Mouse (Mus musculus) CH12.LX (cell line): ENCODE measurements around the gene Lingo3. TPM values are rescaled to one million over a fixed set of nuclear protein-coding genes. Genes with fewer than 3 reads are reported as not detected.

Experiments
- DNase-seq: peaks from one replicate; pipeline ENCODE4 v3.0.0-alpha.2; 2013; ENCODE audit errors: extremely low read depth
- H3K27ac ChIP-seq: 2 replicates; pipeline ENCODE4 v1.5.1; 2012; ENCODE audit warnings: low read depth, mild to moderate bottlenecking, control low read depth, moderate library complexity; ENCODE audit not compliant: insufficient read depth
- H3K27me3 ChIP-seq: replicated peaks from 2 replicates; pipeline ENCODE3; 2012; ENCODE audit warnings: inconsistent platforms
- H3K36me3 ChIP-seq, 2 experiments: replicated peaks in 1 of 2; 2 replicates each; pipeline versions ENCODE3 to v1.6.1; 2012; ENCODE audit warnings: inconsistent platforms in 1 of 2, low read length in 1 of 2, mild to moderate bottlenecking in 1 of 2, mixed read lengths in 1 of 2, moderate library complexity in 1 of 2; ENCODE audit not compliant: control insufficient read depth in 1 of 2, insufficient read depth in 1 of 2
- H3K4me1 ChIP-seq, 2 experiments: 2 replicates each; pipeline ENCODE4 v1.6.1; 2012; ENCODE audit warnings: inconsistent platforms in 1 of 2, moderate library complexity in 1 of 2; ENCODE audit not compliant: insufficient read depth in 2 of 2, control insufficient read depth in 1 of 2
- H3K4me2 ChIP-seq: 2 replicates; pipeline ENCODE4 v1.6.1; 2012; ENCODE audit warnings: low read depth, mild to moderate bottlenecking, control low read depth; ENCODE audit not compliant: poor library complexity, insufficient read depth, severe bottlenecking
- H3K4me3 ChIP-seq, 3 experiments: fragments of 150-350 bp in 1 of 3; sonication (generic) in 1 of 3; replicated peaks in 1 of 3; 2 replicates each; pipeline versions ENCODE3 to v1.5.1; 2011 to 2012; ENCODE audit warnings: low read depth in 2 of 3, low read length in 2 of 3, mild to moderate bottlenecking in 2 of 3, moderate library complexity in 2 of 3, control low read depth in 1 of 3, improper control_type of control experiment in 1 of 3, inconsistent platforms in 1 of 3, mixed read lengths in 1 of 3; ENCODE audit not compliant: poor library complexity in 1 of 3
- H3K79me2 ChIP-seq: replicated peaks from 2 replicates; pipeline ENCODE4 v1.6.1; 2012; ENCODE audit warnings: mild to moderate bottlenecking, moderate library complexity; ENCODE audit not compliant: control insufficient read depth, poor library complexity, insufficient read depth, severe bottlenecking; ENCODE audit errors: extremely low read depth
- H3K9ac ChIP-seq: 2 replicates; pipeline ENCODE4 v1.6.1; 2012; ENCODE audit warnings: low read depth, mild to moderate bottlenecking, control low read depth, moderate library complexity; ENCODE audit not compliant: insufficient read depth
- H3K9me3 ChIP-seq: replicated peaks from 2 replicates; pipeline ENCODE3; 2012; ENCODE audit warnings: low read length, inconsistent platforms, mixed read lengths
- BHLHE40 ChIP-seq: IDR thresholded peaks from 2 replicates; pipeline ENCODE4 v1.6.1; 2011; ENCODE audit warnings: mild to moderate bottlenecking, low read depth, low read length, improper control_type of control experiment
- CHD1 ChIP-seq: IDR thresholded peaks from 2 replicates; pipeline ENCODE4 v1.6.1; 2012; ENCODE audit warnings: low read depth, low read length, improper control_type of control experiment, inconsistent platforms
- E2F4 ChIP-seq: IDR thresholded peaks from 2 replicates; pipeline ENCODE4 v1.6.1; 2011; ENCODE audit warnings: low read depth, low read length, improper control_type of control experiment; ENCODE audit not compliant: insufficient replicate concordance
- GABPA ChIP-seq: IDR thresholded peaks from 2 replicates; pipeline ENCODE4 v1.6.1; 2012; ENCODE audit warnings: low read depth, low read length, improper control_type of control experiment, inconsistent platforms; ENCODE audit not compliant: insufficient replicate concordance
- HCFC1 ChIP-seq: IDR thresholded peaks from 2 replicates; pipeline ENCODE4 v1.6.1; 2012; ENCODE audit warnings: low read depth, mild to moderate bottlenecking, inconsistent platforms, low read length, improper control_type of control experiment
- JUN ChIP-seq: IDR thresholded peaks from 2 replicates; pipeline ENCODE4 v1.6.1; 2011; ENCODE audit warnings: low read depth, mild to moderate bottlenecking, low read length, improper control_type of control experiment, moderate library complexity; ENCODE audit not compliant: insufficient read depth
- KAT2A ChIP-seq: IDR thresholded peaks from 2 replicates; pipeline ENCODE4 v1.6.1; 2012; ENCODE audit warnings: low read length, improper control_type of control experiment, inconsistent platforms; ENCODE audit not compliant: insufficient replicate concordance
- MAFK ChIP-seq: IDR thresholded peaks from 2 replicates; pipeline ENCODE4 v1.6.1; 2011; ENCODE audit warnings: low read length, improper control_type of control experiment; ENCODE audit not compliant: insufficient replicate concordance
- MAX ChIP-seq: IDR thresholded peaks from 2 replicates; pipeline ENCODE4 v1.6.1; 2011; ENCODE audit warnings: low read length, improper control_type of control experiment
- MEF2A ChIP-seq: IDR thresholded peaks from 2 replicates; pipeline ENCODE4 v1.6.1; 2014; ENCODE audit warnings: low read depth, mild to moderate bottlenecking, inconsistent platforms, low read length, improper control_type of control experiment, borderline replicate concordance
- MXI1 ChIP-seq: IDR thresholded peaks from 2 replicates; pipeline ENCODE4 v1.6.1; 2011; ENCODE audit warnings: mild to moderate bottlenecking, low read depth, low read length, improper control_type of control experiment
- MYC ChIP-seq: IDR thresholded peaks from 2 replicates; pipeline ENCODE4 v1.6.1; 2011; ENCODE audit warnings: low read depth, mild to moderate bottlenecking, improper control_type of control experiment, low read length
- NELFE ChIP-seq: IDR thresholded peaks from 2 replicates; pipeline ENCODE4 v1.6.1; 2011; ENCODE audit warnings: low read depth, low read length, improper control_type of control experiment
- POLR2AphosphoS2 ChIP-seq: IDR thresholded peaks from 2 replicates; pipeline ENCODE4 v1.6.1; 2011; ENCODE audit warnings: low read depth, low read length, improper control_type of control experiment
- RAD21 ChIP-seq: IDR thresholded peaks from 2 replicates; pipeline ENCODE4 v1.6.1; 2011; ENCODE audit warnings: low read depth, mild to moderate bottlenecking, low read length, improper control_type of control experiment, moderate library complexity
- RCOR1 ChIP-seq: conservative IDR thresholded peaks from 2 replicates; pipeline ENCODE4 v1.6.1; 2012; ENCODE audit warnings: low read depth, mild to moderate bottlenecking, inconsistent platforms, low read length, improper control_type of control experiment
- SIN3A ChIP-seq: IDR thresholded peaks from 2 replicates; pipeline ENCODE4 v1.6.1; 2012; ENCODE audit warnings: low read length, improper control_type of control experiment, inconsistent platforms
- TCF12 ChIP-seq: IDR thresholded peaks from 2 replicates; pipeline ENCODE4 v1.6.1; 2014; ENCODE audit warnings: low read depth, mild to moderate bottlenecking, inconsistent platforms, low read length, improper control_type of control experiment
- USF1 ChIP-seq: IDR thresholded peaks from 2 replicates; pipeline ENCODE4 v1.6.1; 2014; ENCODE audit warnings: low read depth, mild to moderate bottlenecking, inconsistent platforms, low read length, improper control_type of control experiment
- ZC3H11A ChIP-seq: IDR thresholded peaks from 2 replicates; pipeline ENCODE4 v1.6.1; 2012; ENCODE audit warnings: low read depth, mild to moderate bottlenecking, inconsistent platforms, low read length, improper control_type of control experiment
- ZKSCAN1 ChIP-seq: IDR thresholded peaks from 2 replicates; pipeline ENCODE4 v1.6.1; 2012; ENCODE audit warnings: low read depth, inconsistent platforms, low read length, improper control_type of control experiment, borderline replicate concordance
- ZMIZ1 ChIP-seq: IDR thresholded peaks from 2 replicates; pipeline ENCODE4 v1.6.1; 2012; ENCODE audit warnings: low read depth, mild to moderate bottlenecking, inconsistent platforms, low read length, improper control_type of control experiment
- ZNF384 ChIP-seq: IDR thresholded peaks from 2 replicates; pipeline ENCODE4 v1.6.1; 2012; ENCODE audit warnings: low read depth, low read length, improper control_type of control experiment, inconsistent platforms
- dilution Hi-C: fragments of 300-500 bp; cut with MboI; formaldehyde crosslinking; loops from 2 replicates; pipeline ENCODE4 v1.14.3; 2020; ENCODE audit warnings: low sequenced_read_pairs; ENCODE audit not compliant: extremely low pct_unique_long_range_greater_than_20kb, extremely low pct_ligation_motif_present
- in situ Hi-C: fragments of 300-500 bp; cut with MboI; formaldehyde crosslinking; loops from 3 replicates; pipeline ENCODE4 v1.14.3; 2019; ENCODE audit warnings: low sequenced_read_pairs, low pct_ligation_motif_present, low pct_unique_long_range_greater_than_20kb, mixed read lengths
- polyA plus RNA-seq: library from polyadenylated mRNA; unstranded; fragments of >175 nt; gene quantifications from 2 replicates; pipeline ENCODE4 v1.2.1, GENCODE M21; 2012; ENCODE audit warnings: low read depth; ENCODE audit not compliant: insufficient read length
- total RNA-seq, 2 experiments: library from RNA; depleted of rRNA; stranded (reverse); fragments of 300-350 nt in 1 of 2; fragments of >200 nt in 1 of 2; gene quantifications; 2 replicates each; pipeline ENCODE4 v1.2.3; 2012 to 2014

Lingo3 gene
- total and polyA plus RNA-seq, 3 experiments: 0.21 TPM; not detected in 2

GRCm38 (mm10) chr10:80812391-80813041 lies 31.3 kb downstream of the Lingo3 start:
- no peak overlapping the region for H3K27ac ChIP-seq
- H3K9me3 ChIP-seq: no peaks in the 10 kb centered on the region
- dilution Hi-C loops: no loop called here
- H3K4me3 ChIP-seq: no peak overlapping the region
- no peak for TF ChIP-seq ZMIZ1
- no peak for TF ChIP-seq NELFE
- no peak for TF ChIP-seq MXI1
- TF ChIP-seq ZC3H11A: no peak
- no peak for TF ChIP-seq JUN
- TF ChIP-seq GABPA: no peak
- TF ChIP-seq BHLHE40: no peak
- TF ChIP-seq HCFC1: no peak
- TF ChIP-seq ZNF384: no peak
- no peak for TF ChIP-seq RAD21
- no peak for TF ChIP-seq MAX
- no peak for TF ChIP-seq E2F4
- no peak for TF ChIP-seq SIN3A
- no peak for TF ChIP-seq CHD1
- TF ChIP-seq MEF2A: no peak
- TF ChIP-seq TCF12: no peak
- TF ChIP-seq USF1: no peak
- TF ChIP-seq, all 38 proteins: peak for 0
- no peaks in the 10 kb centered on the region for H3K79me2 ChIP-seq
- peaks cover 10 to 17% of the 10 kb centered on the region in 2 experiments for H3K4me1 ChIP-seq
- no peak overlapping the region for H3K9ac ChIP-seq
- H3K27me3 ChIP-seq: no peaks in the 10 kb centered on the region
- peaks cover 0 to 11% of the 10 kb centered on the region in 2 experiments for H3K36me3 ChIP-seq
- H3K4me2 ChIP-seq: no peak overlapping the region
- no peak for DNase-seq
- in situ Hi-C loops: no loop called here

- Histone ChIP-seq H3K27me3 (no peaks in the 10 kb centered on the region), H3K4me3 (no peak overlapping the region), H3K9me3 (peaks cover 5% of the 10 kb centered on the region), H3K4me1 (peaks cover 10 to 17% of the 10 kb centered on the region in 2 experiments), H3K9ac (no peak overlapping the region), H3K79me2 (no peaks in the 10 kb centered on the region), H3K36me3 (peaks cover 19 to 35% of the 10 kb centered on the region in 2 experiments), H3K27ac (no peak overlapping the region), H3K4me2 (no peak overlapping the region)
- in situ Hi-C loops: no loop called here
- dilution Hi-C loops: no loop called here
- no peak for DNase-seq
- TF ChIP-seq RCOR1 (no peak), MYC (no peak), HCFC1 (no peak), MAFK (no peak), SIN3A (no peak), ZKSCAN1 (no peak), POLR2AphosphoS2 (no peak), GABPA (no peak), ZMIZ1 (no peak), KAT2A (no peak)
Measured at GRCm38 (mm10) chr10:80810084-80810483, 33.8 kb downstream of the Lingo3 start.
